Mouse (Mus musculus) spleen, adult 2 months (tissue): ENCODE data around the gene Hspb7.

Experiments
- CTCF ChIP-seq: fragments of 200-500 bp; IDR thresholded peaks from 2 replicates; pipeline ENCODE4 v1.5.1; 2011; ENCODE audit warnings: mild to moderate bottlenecking, inconsistent platforms; ENCODE audit not compliant: insufficient read depth, insufficient read length, insufficient replicate concordance; ENCODE audit errors: extremely low read depth
- POLR2A ChIP-seq: fragments of 200-500 bp; IDR thresholded peaks from 2 replicates; pipeline ENCODE4 v1.6.1; 2011; ENCODE audit warnings: low read depth, low read length, inconsistent platforms

DNA sequence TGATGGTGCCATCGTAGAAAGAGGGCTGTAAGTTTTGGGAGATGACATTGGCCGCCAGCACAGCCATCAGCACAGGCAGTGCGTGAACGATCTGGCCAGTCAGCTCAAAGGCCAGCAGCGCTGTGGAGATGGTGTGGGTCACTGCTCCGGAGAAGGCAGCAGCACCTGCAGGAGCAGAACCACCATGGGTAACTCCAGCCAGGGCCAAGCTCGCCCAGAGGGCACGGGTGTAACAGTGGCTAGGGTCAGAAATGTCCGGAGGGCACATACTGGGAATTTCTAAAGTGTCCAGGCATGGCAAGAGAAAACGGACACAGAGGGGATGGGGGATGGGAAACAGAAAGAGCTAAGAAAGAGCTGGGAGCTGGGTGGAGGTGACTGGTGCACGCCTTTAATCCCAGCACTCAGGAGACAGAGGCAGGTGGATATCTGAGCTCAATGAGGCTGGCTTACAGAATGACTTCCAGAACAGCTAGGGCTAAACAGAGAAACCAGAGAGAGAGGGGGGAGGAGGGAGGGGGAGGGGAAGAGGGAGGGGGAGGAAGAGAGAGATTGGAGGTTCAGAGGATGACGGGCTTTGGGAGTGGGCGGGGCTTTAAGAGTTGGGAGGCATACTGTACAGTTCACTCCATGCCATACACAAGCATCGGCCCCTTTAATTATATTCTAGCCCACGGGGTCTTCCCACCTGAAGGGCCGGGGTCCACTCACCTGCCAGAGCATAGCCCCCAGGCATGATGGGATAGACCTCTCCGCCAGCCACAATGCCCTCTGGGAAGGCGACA, 31.0 kb upstream of the Hspb7 start:
- TF ChIP-seq CTCF (no peak), POLR2A (no peak)
